Mouse (Mus musculus) C2C12 (cell line): Measurements from ENCODE around the gene Tmem117.

Experiments used
- CTCF ChIP-seq: IDR thresholded peaks from one replicate; pipeline ENCODE4 v1.5.1; 2011; ENCODE audit not compliant: control insufficient read depth, insufficient read depth, insufficient read length
- MYOD1 ChIP-seq: IDR thresholded peaks from one replicate; pipeline ENCODE4 v1.6.1; 2011; ENCODE audit warnings: low read depth; ENCODE audit not compliant: control insufficient read depth, insufficient read length
- MYOG ChIP-seq: IDR thresholded peaks from one replicate; pipeline ENCODE4 v1.6.1; 2011; ENCODE audit not compliant: control insufficient read depth, insufficient read length; ENCODE audit errors: extremely low read depth

DNA sequence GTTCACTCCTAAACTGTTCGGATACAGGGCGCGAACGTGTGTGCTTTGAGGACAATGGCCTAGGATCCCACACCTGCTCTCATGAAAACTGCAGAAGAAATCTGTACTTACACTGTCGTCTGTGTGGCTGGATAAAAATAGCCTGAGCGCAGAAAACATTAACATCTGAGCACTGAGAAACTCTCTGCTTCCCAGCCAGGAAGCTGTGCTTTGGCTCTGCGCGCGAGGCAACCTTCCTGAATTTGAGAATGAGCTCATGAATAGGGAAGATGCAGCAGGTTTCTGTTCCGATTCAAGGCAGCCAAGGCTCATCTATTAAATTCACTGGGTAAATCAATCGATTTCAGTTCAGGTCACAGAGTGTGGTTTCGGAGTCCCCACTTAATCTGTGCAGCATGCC, 446.3 kb downstream of the Tmem117 start:
- TF ChIP-seq CTCF: no peak
- no peak for TF ChIP-seq MYOG
- no peak for TF ChIP-seq MYOD1
